Mouse (Mus musculus) left cerebral cortex, adult 18-20 months (tissue): ENCODE data around the gene Ppp1r14b. TPM values are rescaled to one million over a fixed set of nuclear protein-coding genes. Genes with fewer than 3 reads are reported as not detected.

Source experiments
- DNase-seq, 2 experiments: peaks; one replicate each; pipeline ENCODE4 v3.0.0; 2021 to 2022; ENCODE audit warnings: low spot score in 2 of 2, mixed read lengths in 1 of 2
- total RNA-seq, 2 experiments: library from RNA; stranded (reverse); gene quantifications; 2 replicates each; pipeline ENCODE4 v1.2.3; 2021

The Ppp1r14b gene
- total RNA-seq, 2 experiments from 2014 or later = 54.7 to 64.7 TPM

DNA sequence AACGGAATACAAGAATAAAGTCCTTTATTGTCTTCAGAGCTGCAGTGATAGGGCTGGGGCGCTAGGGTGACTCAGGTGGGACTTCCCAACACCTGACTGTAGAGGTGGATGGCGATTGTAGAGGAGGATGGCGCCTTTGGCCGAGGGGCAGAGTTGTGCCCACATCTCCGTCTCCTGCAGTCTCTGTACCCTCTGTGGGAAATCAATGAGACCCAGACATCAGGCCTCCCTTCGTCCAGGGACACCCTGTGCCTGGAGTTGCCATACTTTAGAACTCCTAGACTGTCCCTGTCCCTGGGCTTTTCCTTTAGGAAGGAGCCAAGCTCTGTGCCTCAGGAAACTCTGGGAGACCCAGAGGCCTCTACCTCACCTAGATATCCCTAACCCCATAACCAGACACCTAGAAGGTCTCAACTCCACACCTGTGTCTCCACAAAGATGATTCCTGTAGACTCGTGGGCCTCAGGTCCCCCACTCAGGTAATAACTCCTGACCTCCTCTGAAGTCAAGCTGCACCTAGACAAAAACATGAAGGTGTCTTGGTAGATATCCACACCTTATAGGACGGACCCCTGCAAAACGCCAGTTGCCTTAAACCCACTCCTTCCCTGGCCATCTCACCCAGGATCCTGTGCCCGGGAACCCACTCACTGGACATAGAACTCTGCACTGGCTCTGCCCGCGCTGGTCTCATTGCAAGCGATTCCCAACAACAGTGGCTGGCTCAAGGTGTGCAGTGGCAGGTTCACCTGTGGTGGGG lies 18.4 kb downstream of the Ppp1r14b start:
- no peak for DNase-seq

DNA sequence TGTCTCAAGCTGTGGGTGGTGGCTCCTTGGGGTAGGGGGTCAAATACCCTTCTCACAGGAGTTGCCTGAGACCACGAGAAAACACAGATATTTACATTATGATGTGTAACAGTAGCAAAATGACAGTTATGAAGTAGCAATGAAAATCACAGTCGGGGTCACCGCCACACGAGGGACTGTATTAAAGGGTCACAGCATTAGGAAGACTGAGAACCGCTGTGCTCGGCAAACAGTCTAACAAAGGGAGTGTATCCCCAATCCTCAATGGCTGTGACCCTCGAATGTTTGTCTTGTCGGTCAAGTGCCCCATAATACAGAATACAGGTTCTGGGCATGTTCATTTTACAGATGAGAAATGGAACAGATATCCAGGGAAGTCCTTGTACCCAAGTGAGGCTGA lies 19.2 kb downstream of the Ppp1r14b start:
- no peak for DNase-seq

DNA sequence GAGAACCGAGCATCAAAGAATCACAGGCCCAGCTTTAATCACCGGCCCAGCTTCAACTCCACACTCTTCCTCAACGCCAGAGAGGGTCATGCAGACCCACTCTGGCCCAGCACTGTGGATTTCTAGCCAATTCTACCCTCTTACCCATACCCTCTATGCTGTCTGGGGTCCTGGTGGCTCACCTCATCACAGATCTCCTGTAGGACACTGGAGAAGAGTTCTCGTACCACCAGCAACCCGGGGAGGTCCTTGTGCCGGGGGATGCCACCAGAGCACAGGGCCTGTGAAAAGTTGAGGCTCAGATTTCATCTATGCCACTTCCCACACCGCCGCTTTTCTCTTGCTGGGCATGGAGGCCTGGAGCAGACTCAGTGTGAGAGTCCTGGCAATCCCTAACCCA lies 19.7 kb downstream of the Ppp1r14b start:
- DNase-seq = no peak

GRCm38 (mm10) chr19:6995255-6995991 lies 20.7 kb downstream of the Ppp1r14b start:
- no peak for DNase-seq

DNA sequence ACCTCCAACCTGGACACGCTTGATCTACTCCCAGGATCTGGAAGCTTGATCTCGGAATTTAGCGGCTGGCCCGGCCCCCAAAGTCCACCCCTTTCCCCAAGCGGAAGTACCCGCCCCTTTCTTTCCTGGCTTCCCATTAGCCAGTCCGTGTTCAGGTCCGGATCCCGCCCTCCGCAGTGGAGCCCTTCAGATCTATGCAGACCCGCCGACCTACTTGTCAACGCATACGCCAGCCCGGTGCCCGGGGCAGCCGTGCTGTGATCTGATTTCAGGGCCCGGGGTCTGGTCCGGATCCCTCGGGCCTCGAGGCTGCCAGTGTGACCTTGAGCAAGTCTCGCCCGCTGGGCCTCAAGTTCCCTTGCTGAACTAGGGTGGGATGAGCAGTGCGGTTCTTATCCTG lies 21.2 kb downstream of the Ppp1r14b start, which contains the start of the genes Nudt22 and Trpt1:
Gene Nudt22 (minus strand): TSS at position 112 of the 400 bp plus-strand sequence.
Gene Trpt1 (plus strand): TSS at position 126 of the 400 bp plus-strand sequence.
- peak; percentile 82 to 87 for DNase-seq

GRCm38 (mm10) chr19:6997721-6998290 lies 23.0 kb downstream of the Ppp1r14b start:
- DNase-seq = no peak

GRCm38 (mm10) chr19:6999360-7000063 lies 24.7 kb downstream of the Ppp1r14b start:
- no peak for DNase-seq

DNA sequence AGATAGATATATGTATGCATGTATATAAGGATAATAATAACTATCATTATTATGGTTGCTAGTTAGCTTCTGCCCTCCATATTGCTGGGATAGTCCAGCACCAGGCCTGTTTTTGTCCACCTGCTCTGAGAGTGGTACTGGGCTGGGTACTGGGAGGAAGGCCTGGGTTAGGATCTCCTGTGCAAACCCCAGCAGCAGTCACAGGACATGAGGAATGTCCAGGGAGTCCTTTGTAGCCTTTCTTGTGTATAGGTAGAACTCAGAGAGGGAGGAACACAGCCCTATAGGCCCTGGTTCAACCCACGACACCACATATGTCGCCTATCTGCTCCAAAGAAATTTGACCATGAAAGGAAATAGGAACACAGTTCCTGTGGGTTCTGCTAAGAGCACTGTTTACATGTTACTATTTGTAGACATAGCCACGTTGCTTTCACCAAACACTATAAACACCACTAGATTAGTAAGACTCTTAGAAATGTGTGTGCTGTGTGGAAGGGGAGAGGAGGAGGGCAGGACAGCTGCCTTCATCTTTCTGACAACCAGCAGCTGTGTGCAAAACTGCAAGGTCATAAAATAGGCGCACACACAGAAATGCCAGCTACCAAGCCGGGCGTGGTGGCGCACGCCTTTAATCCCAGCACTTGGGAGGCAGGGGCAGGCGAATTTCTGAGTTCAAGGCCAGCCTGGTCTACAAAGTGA lies 32.3 kb downstream of the Ppp1r14b start:
- no peak for DNase-seq

DNA sequence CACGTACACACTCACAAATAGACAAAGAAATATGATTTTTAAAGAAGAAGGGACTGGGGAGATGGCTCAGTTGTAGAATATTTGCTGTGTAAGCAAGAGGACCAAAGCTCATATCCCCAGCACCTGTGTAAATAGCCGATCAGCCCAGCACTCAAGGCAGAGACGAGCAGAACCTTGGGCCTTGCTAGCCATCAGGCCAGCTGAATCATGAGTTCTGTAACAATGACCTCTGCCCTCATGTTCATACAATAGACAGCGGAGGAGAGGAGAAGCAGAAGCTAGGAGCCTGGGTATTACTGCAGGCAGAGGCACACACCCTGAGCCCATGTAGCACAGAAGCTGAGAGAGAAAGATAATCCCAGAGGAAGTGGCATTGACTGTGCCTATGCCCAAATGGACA lies 37.7 kb downstream of the Ppp1r14b start:
- no peak for DNase-seq

- no peak for DNase-seq
Measured at GRCm38 (mm10) chr19:7013984-7014383, 39.2 kb downstream of the Ppp1r14b start.

DNA sequence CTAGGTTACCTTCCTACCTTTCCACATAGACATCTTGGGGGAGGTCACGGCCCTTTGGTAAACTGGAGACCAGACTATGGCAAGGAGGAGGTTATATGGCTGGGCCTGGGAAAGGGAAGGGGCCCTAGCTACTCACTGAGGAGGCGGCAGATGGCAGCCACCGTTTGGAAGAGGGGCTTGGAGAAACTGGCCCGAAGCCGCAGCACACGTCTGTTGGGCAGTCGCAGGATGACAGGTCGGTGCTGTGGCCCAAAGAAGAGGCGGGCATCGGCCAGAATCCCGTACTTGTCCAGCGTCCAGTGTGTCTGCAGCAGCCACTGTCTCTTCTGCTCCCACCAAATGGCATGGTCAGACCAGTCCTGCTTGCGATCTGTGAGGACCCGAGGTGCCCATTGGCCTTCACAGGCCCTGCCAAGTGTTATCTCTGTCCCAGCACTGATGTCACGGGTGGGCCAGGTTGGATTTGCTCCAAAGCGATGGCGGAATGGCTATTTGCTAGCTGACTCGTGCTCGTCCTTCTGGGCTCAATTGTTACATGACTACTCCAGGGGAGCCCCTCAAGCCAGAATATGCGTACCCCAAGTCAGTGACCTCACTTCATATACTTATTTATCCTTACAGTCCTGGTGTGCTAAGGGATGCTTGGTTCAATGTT lies 39.8 kb downstream of the Ppp1r14b start:
- no peak for DNase-seq

DNA sequence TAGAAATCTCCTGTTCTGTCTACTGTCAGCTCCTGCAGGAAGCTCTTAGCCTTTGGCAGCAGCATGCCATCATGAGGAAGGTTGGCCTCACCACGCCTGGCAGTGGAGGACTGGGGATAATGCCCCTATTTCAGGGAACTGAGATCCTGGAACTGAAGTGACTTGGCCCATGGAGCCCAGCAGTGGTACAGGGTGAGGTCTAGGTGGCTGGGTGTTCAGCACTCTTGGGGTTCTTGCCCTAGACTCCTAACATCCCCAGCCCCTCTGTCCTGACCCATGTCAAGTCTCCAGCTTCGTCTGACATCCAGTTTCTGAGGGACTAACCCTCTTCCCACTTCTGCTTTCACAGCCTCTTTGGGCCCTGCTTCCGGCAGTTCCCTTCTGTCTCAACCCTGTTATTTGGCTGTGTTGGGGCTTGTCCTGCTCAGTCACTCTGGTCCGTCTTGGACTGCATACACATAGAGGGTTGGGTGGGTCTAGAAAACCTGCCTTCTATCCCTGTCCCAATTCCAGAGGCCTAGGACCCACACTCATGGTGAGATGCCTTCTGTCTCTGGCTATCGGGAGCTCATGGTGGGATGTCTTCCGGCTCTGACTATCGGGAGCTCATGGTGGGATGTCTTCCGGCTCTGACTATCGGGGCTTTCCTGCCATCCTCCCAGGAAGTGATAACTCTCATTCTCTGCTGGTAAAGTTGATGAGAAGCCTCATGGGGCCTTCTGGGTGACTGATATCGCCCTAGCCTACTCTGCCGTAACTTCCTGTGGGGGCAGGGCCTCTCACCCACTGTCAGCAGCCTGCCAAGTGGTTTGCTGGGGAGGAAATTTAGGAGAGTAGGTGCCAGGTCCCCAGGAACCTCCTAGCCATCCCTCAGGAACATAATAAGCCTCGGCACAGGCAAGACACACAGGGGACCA lies 43.0 kb downstream of the Ppp1r14b start:
- no peak for DNase-seq

GRCm38 (mm10) chr19:7018546-7018945 lies 43.8 kb downstream of the Ppp1r14b start:
- no peak for DNase-seq

DNA sequence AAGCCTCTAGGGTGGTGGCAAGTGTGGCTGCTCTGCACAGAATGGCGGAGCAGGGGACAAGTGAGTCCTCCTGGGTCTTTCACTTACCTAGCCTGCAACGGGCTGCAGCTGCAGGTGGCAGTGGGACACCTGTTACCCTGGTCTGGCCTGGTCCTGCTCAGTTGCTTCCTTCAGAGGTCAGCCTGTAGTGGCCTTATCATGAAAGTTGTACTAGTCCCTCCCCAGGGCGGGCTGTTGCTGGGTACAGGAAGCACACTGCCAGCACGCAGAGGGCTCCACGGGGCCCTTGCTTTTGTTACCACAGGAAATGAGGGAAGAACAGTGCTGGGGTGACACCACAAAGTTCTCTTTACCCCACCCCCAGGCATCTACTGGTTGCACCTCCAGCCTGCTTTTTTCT lies 44.4 kb downstream of the Ppp1r14b start, which contains the start of gene Fermt3:
Gene Fermt3 (minus strand): TSS at position 279 of the 400 bp plus-strand sequence.
- DNase-seq = no peak

DNA sequence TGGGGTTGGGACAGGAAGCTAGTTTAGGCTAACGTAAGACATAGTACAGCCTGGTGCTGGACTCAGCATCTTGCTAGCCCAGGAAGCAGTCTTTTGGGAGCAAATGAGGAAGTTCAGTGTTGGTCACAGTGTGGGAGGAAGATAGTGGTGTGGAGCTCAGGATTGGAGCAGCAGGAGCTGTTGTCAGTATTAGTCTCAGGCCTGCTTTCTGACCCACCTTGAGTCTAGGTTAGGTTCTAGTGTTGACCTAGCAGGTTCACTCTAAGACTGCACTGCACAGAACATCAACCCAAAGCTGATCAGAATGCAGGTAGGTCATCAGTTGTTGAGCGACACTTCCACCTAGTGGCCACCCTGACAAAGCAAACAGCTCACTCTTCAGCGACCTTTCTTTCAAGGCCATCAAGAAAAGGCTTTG lies 45.5 kb downstream of the Ppp1r14b start:
- DNase-seq = peak in 1 of 2 experiments; percentile 22
